Mouse (Mus musculus) liver, adult 2 months (tissue): ENCODE results near the gene Sphk2. TPM values are rescaled to one million over a fixed set of nuclear protein-coding genes. Genes with fewer than 3 reads are reported as not detected.

Experiments
- DNase-seq: peaks from one replicate; pipeline ENCODE4 v3.0.0-alpha.2; 2011; ENCODE audit warnings: low read depth, low spot score; ENCODE audit errors: extremely low read depth
- H3K27ac ChIP-seq: fragments of 200-500 bp; replicated peaks from 2 replicates; pipeline ENCODE4 v1.5.1; 2012; ENCODE audit warnings: low read depth, mild to moderate bottlenecking, control low read depth, inconsistent platforms, low read length; ENCODE audit not compliant: insufficient read depth
- H3K27me3 ChIP-seq: fragments of 200-500 bp; 2 replicates; pipeline ENCODE4 v1.6.1; 2012; ENCODE audit warnings: mild to moderate bottlenecking, moderate library complexity, low read length, inconsistent platforms; ENCODE audit not compliant: control insufficient read depth, insufficient read depth
- H3K36me3 ChIP-seq: fragments of 200-500 bp; 2 replicates; pipeline ENCODE4 v1.6.1; 2012; ENCODE audit warnings: low read length, inconsistent platforms; ENCODE audit not compliant: control insufficient read depth, insufficient read depth
- H3K4me1 ChIP-seq: fragments of 200-500 bp; 2 replicates; pipeline ENCODE4 v1.6.1; 2011; ENCODE audit warnings: low read length; ENCODE audit not compliant: control insufficient read depth, insufficient read depth
- H3K4me3 ChIP-seq: fragments of 200-500 bp; 2 replicates; pipeline ENCODE4 v1.5.1; 2011; ENCODE audit warnings: low read depth, mild to moderate bottlenecking, control low read depth, low read length, moderate library complexity; ENCODE audit not compliant: insufficient read depth
- H3K79me2 ChIP-seq: fragments of 200-500 bp; 2 replicates; pipeline ENCODE4 v1.6.1; 2012; ENCODE audit warnings: inconsistent platforms, mild to moderate bottlenecking, low read length, moderate library complexity; ENCODE audit not compliant: control insufficient read depth, insufficient read depth
- H3K9ac ChIP-seq: fragments of 200-500 bp; 2 replicates; pipeline ENCODE4 v1.6.1; 2012; ENCODE audit warnings: low read depth, mild to moderate bottlenecking, control low read depth, inconsistent platforms, low read length
- CTCF ChIP-seq: fragments of 200-500 bp; IDR thresholded peaks from 2 replicates; pipeline ENCODE4 v1.5.1; 2011; ENCODE audit warnings: low read depth, low read length, control low read depth
- POLR2A ChIP-seq: fragments of 200-500 bp; IDR thresholded peaks from 2 replicates; pipeline ENCODE4 v1.6.1; 2011; ENCODE audit warnings: low read length, control low read depth; ENCODE audit not compliant: insufficient read depth; ENCODE audit errors: extremely low read depth
- WGBS: fragments of 180-500 bp; shearing (Covaris S2); methylation state at CpG from one replicate; pipeline ENCODE4 v1.1.7; 2018; 5-methylcytosine and 5-hydroxymethylcytosine counted together
- polyA plus RNA-seq: library from polyadenylated mRNA; depleted of rRNA; stranded (reverse); fragments of >200 nt; gene quantifications from 2 replicates; pipeline ENCODE4 v1.2.3, GENCODE M21; 2012
- total RNA-seq: library from RNA; depleted of rRNA; stranded (reverse); fragments of >200 nt; gene quantifications from 2 replicates; pipeline ENCODE4 v1.2.3, GENCODE M21; 2014

Gene Sphk2
- total and polyA plus RNA-seq, 2 experiments = 13.4 to 80.1 TPM

DNA sequence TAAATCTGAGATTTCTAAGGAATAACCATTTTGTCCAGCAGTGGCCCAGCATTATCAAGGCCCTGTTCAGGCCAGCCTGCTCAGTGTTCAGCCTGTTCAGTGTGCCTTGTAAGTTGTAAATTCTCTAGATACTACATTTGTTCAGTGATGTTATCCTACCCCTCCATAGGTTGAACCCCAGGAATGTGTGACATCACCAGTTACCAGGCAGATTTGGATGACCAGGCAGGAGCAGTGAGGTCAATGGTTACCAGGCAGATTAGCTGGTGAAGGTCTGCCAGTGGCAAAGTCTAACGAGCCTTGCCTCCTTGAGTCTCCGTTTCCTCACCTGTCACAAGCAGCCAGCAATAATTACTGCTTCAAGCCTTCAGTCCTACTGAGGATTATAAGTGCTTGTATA, 26.6 kb upstream of the Sphk2 start:
- no peak overlapping the region for H3K9ac ChIP-seq
- no peaks in the 10 kb centered on the region; the same call in 1 of the 2 replicates for H3K27me3 ChIP-seq
- no peak for TF ChIP-seq POLR2A
- no peak for TF ChIP-seq CTCF
- H3K36me3 ChIP-seq = no peaks in the 10 kb centered on the region
- no peaks in the 10 kb centered on the region for H3K4me1 ChIP-seq
- H3K27ac ChIP-seq = no peak overlapping the region
- H3K79me2 ChIP-seq = no peaks in the 10 kb centered on the region
- peak; percentile 41 for DNase-seq
- H3K4me3 ChIP-seq = no peak overlapping the region
- 16% methylated on average over 2 of the region's 2 CpGs for WGBS

- Histone ChIP-seq H3K4me1 (no peaks in the 10 kb centered on the region), H3K4me3 (no peak overlapping the region), H3K9ac (no peak overlapping the region), H3K27ac (no peak overlapping the region), H3K27me3 (no peaks in the 10 kb centered on the region; the same call in 1 of the 2 replicates), H3K79me2 (no peaks in the 10 kb centered on the region), H3K36me3 (no peaks in the 10 kb centered on the region)
- DNase-seq = no peak
- TF ChIP-seq POLR2A = no peak
- TF ChIP-seq CTCF = no peak
- 33% methylated on average over 19 of the region's 19 CpGs for WGBS
These were observed 24.5 kb upstream of the Sphk2 start for GRCm38 (mm10) chr7:45742338-45742737.

GRCm38 (mm10) chr7:45741777-45742176, 24.0 kb upstream of the Sphk2 start:
- 50% methylated on average over 11 of the region's 11 CpGs for WGBS
- Histone ChIP-seq H3K27ac (no peak overlapping the region), H3K79me2 (no peaks in the 10 kb centered on the region), H3K36me3 (no peaks in the 10 kb centered on the region), H3K4me3 (no peak overlapping the region; the same call in 1 of the 2 replicates), H3K9ac (no peak overlapping the region), H3K27me3 (no peaks in the 10 kb centered on the region; the same call in 1 of the 2 replicates), H3K4me1 (no peaks in the 10 kb centered on the region)
- DNase-seq = no peak
- no peak for TF ChIP-seq POLR2A
- no peak for TF ChIP-seq CTCF

- Histone ChIP-seq H3K4me3 (no peak overlapping the region), H3K27me3 (no peaks in the 10 kb centered on the region), H3K4me1 (no peaks in the 10 kb centered on the region), H3K79me2 (no peaks in the 10 kb centered on the region), H3K9ac (no peak overlapping the region), H3K36me3 (no peaks in the 10 kb centered on the region), H3K27ac (no peak overlapping the region)
- TF ChIP-seq CTCF (no peak), POLR2A (no peak)
- no peak for DNase-seq
- 81% methylated on average over 12 of the region's 12 CpGs for WGBS
These were observed 23.5 kb upstream of the Sphk2 start for GRCm38 (mm10) chr7:45741308-45741707.

DNA sequence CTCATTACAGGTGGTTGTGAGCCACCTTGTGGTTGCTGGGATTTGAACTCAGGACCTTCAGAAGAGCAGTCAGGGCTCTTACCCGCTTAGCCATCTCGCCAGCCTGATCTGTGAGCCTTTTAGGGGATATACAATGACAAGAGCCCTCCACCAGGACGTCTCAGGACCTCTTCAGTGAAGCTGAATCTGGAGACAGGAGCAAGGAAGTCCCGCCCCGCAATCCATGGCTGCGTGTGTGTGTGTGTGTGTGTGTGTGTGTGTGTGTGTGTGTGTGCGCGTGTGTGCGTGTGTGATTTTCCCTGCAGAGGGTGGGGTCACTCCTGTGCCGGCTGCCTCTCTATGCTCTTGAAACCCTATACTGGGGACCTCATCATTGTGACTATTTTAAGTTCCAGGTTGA, 22.0 kb upstream of the Sphk2 start:
- no peak for DNase-seq
- H3K4me1 ChIP-seq = no peaks in the 10 kb centered on the region
- H3K27me3 ChIP-seq = no peaks in the 10 kb centered on the region
- H3K4me3 ChIP-seq = no peak overlapping the region
- H3K36me3 ChIP-seq = no peaks in the 10 kb centered on the region
- H3K9ac ChIP-seq = no peak overlapping the region
- TF ChIP-seq POLR2A (no peak), CTCF (no peak)
- H3K27ac ChIP-seq = no peak overlapping the region
- 69% methylated on average over 10 of the region's 10 CpGs for WGBS
- no peaks in the 10 kb centered on the region for H3K79me2 ChIP-seq

DNA sequence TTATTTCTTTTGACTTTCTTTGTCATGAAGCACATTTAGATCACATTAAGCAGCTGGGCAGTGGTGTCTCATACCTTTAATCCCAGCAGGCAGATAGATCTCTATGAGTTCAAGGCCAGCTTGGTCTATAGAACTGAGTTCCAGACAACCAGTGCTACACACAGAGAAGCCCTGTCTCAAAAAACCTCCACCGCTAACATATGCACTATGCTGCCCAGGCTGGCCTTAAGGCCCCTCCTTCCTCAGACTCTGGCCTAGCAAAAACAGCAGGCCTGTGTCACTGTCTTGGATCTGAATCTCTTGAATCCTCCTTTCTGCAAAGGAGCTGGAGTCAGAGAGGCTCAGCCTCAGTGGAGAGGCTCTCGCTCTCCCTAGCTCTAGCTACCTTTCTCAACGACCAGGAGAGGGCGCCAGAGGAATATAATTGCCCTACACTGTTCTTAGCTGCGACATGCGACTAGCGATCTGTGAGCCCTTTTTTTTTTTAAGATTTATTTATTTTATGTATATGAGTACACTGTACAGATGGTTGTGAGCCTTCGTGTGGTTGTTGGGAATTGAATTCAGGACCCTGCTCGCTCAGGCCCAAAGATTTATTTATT, 21.5 kb upstream of the Sphk2 start:
- TF ChIP-seq CTCF (peak; percentile 78), POLR2A (no peak)
- H3K27me3 ChIP-seq = no peaks in the 10 kb centered on the region
- H3K4me1 ChIP-seq = no peaks in the 10 kb centered on the region
- no peaks in the 10 kb centered on the region for H3K36me3 ChIP-seq
- WGBS = 9% methylated on average over 9 of the region's 9 CpGs
- no peak overlapping the region for H3K4me3 ChIP-seq
- peak; percentile 59 for DNase-seq
- no peak overlapping the region for H3K9ac ChIP-seq
- no peak overlapping the region for H3K27ac ChIP-seq
- H3K79me2 ChIP-seq = no peaks in the 10 kb centered on the region
